Mouse (Mus musculus) kidney, postnatal 0 days (tissue): ENCODE data around the gene Birc7. TPM values are rescaled to one million over a fixed set of nuclear protein-coding genes. Genes with fewer than 3 reads are reported as not detected.

Experiments
- ATAC-seq: fragments of 200-750 bp; cut with Nextera tagmentation; replicated peaks from 2 replicates; pipeline ENCODE4 v1.8.0; 2017; ENCODE audit warnings: low read depth, moderate number of reproducible peaks, moderate TSS enrichment, moderate library complexity; ENCODE audit not compliant: low FRiP score
- DNase-seq: peaks from one replicate; pipeline ENCODE4 v3.0.0-alpha.2; 2016; ENCODE audit warnings: low spot score
- H3K27ac ChIP-seq: fragments of 300-500 bp; sonication (generic); 2 replicates; pipeline ENCODE4 v1.5.1; 2014; ENCODE audit warnings: mild to moderate bottlenecking
- H3K27me3 ChIP-seq: fragments of 300-500 bp; sonication (generic); 2 replicates; pipeline ENCODE4 v1.6.1; 2014; ENCODE audit warnings: low read length, mixed read lengths; ENCODE audit not compliant: insufficient read depth
- H3K36me3 ChIP-seq: fragments of 300-500 bp; sonication (generic); 2 replicates; pipeline ENCODE4 v1.6.1; 2014; ENCODE audit warnings: low read length, mixed read lengths; ENCODE audit not compliant: insufficient read depth
- H3K4me1 ChIP-seq: fragments of 300-500 bp; sonication (generic); replicated peaks from 2 replicates; pipeline ENCODE4 v1.6.1; 2014; ENCODE audit warnings: antibody characterized with exemption, low read length, mixed read lengths; ENCODE audit not compliant: insufficient read depth
- H3K4me2 ChIP-seq: fragments of 300-500 bp; sonication (generic); 2 replicates; pipeline ENCODE4 v1.6.1; 2014; ENCODE audit warnings: mild to moderate bottlenecking, low read length, moderate library complexity, mixed read lengths
- H3K4me3 ChIP-seq: fragments of 300-500 bp; sonication (generic); replicated peaks from 2 replicates; pipeline ENCODE4 v1.5.1; 2014; ENCODE audit warnings: low read depth, low read length
- H3K9ac ChIP-seq: fragments of 300-500 bp; sonication (generic); 2 replicates; pipeline ENCODE4 v1.6.1; 2014; ENCODE audit warnings: low read depth, low read length
- H3K9me3 ChIP-seq: fragments of 300-500 bp; sonication (generic); replicated peaks from 2 replicates; pipeline ENCODE4 v1.6.1; 2016; ENCODE audit warnings: low read length, inconsistent platforms, mixed read lengths
- CTCF ChIP-seq: IDR thresholded peaks from 2 replicates; pipeline ENCODE4 v1.5.1; 2016; ENCODE audit warnings: antibody characterized with exemption, low read depth, mild to moderate bottlenecking, moderate library complexity
- WGBS: fragments of 180-500 bp; shearing (Covaris S2); extraction: QIAGEN DNeasy Blood & Tissue Kit; methylation state at CpG from one replicate; pipeline ENCODE4 v1.1.7; 2014; 5-methylcytosine and 5-hydroxymethylcytosine counted together
- microRNA-seq: library from miRNA; unstranded; fragments of <30 nt; microRNA quantifications from one replicate; pipeline ENCODE4, GENCODE M21; 2016
- polyA plus RNA-seq: library from polyadenylated mRNA; unstranded; fragments of >200 nt; fragmentation: Nextera tagmentation; extraction: Ambion mirVana; gene quantifications from 2 replicates; pipeline ENCODE4 v1.2.1, GENCODE M21; 2015

Birc7 gene
- polyA plus RNA-seq, 1 experiment from 2014 or later: not detected

DNA sequence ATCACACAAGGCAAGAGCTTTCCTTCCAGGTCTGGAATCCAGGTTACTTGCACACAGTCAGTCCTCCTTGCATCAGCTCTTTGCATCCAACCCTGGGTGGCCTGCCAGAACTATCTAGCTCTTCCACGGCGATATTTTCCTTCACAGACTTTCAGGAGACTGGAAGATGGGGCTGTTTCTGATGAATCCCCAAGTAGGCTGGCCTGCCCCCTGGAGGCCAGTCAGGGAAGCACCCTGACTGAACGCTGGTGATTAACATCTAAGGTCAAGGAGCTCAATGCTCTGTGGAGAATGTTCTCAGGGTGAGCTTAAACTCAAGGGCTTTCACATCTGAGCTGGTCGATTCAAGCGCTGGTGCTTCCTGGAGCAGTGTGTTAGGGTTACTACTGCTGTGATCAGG lies 35.1 kb downstream of the Birc7 start:
- Histone ChIP-seq H3K9ac (no peak overlapping the region), H3K27me3 (no peaks in the 10 kb centered on the region), H3K4me2 (no peak overlapping the region), H3K9me3 (no peaks in the 10 kb centered on the region), H3K36me3 (no peaks in the 10 kb centered on the region), H3K4me3 (no peak overlapping the region), H3K27ac (no peak overlapping the region), H3K4me1 (peaks cover 16% of the 10 kb centered on the region)
- ATAC-seq (0 out of 2 replicates have a peak, but pooled peaks have one; percentile 26), DNase-seq (peak; percentile 81)
- TF ChIP-seq CTCF: peak; percentile 94
- WGBS: 3% methylated on average over 5 of the region's 5 CpGs

DNA sequence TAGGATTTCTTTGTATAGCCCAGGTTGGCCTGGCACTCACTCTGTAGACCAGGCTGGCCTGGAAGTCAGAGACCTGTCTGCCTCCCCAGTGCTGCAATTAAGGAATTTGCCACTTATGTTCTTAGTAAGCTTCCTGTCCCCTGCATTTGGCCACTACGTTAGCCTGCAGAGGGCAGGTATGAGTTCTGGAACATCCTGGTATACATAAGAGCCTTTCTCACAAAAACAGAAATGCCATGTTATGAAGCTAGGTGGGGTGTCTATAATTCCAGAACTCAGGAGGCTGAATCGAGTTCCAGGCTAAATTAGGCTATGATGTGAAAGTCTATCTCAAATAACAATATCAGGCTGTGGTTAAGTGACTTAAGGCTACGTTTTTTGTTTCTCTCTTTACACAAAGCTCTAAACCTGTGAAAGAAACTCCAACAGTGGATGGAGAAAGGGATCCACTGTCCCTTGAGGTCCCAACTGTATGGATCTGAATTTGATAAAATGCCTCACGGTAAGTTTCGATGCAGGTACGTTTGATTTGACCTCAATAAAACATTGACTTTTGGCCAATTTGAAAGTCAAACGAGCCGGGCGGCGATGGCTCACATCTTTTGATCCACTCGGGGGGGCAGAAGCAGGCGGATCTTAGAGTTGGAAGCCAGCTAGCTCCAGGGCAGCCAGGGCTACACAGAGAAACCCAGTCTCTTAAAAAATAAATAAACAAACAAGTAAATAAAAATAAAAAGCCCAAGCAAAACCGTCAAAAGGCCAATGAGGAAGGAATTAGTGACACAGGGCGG lies 37.5 kb downstream of the Birc7 start:
- no peak for ATAC-seq
- no peaks in the 10 kb centered on the region for H3K9me3 ChIP-seq
- 6% methylated on average over 14 of the region's 14 CpGs for WGBS
- no peaks in the 10 kb centered on the region for H3K27me3 ChIP-seq
- peak overlapping the region; percentile 93 for H3K27ac ChIP-seq
- TF ChIP-seq CTCF: peak; percentile 67
- H3K9ac ChIP-seq: peak overlapping the region; percentile 85
- peak overlapping the region; percentile 76 for H3K4me3 ChIP-seq
- peak; percentile 72 for DNase-seq
- peaks cover 9% of the 10 kb centered on the region; the same call in 1 of the 2 replicates for H3K36me3 ChIP-seq
- H3K4me2 ChIP-seq: peak overlapping the region; percentile 67
- H3K4me1 ChIP-seq: peaks cover 16% of the 10 kb centered on the region

DNA sequence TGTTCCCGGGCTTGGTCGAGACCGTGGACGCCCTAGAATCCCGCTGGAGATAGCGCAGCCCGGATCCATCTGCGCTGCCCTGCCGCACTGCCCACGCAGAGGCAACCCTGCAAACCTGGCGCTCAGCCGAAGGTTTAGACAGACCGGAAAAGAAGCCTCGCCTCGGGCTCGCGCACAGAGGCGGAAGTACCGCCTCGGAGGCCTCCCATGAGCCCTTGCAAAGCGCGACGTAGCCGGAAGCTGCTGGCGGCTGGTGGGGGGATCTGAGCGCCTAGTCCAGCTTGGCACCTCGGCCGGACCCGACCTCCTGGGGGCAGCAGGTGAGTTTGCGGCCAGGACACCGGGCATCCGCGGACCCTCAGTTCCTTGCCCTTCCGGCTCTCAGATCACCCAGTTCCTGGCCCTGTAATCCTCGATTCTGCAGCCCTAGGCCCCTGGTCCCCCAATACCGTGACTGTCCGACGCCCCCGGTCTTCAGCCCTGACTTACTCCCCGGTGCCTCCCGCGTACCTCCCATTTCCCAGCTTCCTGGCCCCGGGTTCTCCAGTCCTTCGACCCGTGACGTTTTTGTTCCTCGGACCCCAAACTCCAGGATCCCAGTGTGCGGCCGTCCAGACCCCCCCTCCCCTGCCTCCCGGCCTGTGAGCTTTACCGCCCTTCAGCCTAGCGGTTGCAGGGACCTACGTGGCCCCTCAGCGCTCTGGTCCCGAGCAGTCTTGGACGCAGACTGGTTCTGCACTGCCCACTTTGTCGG lies 38.4 kb downstream of the Birc7 start, which contains the start of gene Arfgap1:
Gene Arfgap1, plus strand, starts transcription at position 216 of the 754 bp plus-strand sequence.
- TF ChIP-seq CTCF: no peak; the same call in none of the 2 replicates
- DNase-seq (peak; percentile 95), ATAC-seq (peak; percentile 91)
- Histone ChIP-seq H3K9me3 (no peaks in the 10 kb centered on the region), H3K4me2 (peak within 1 kb of the TSS; percentile 67), H3K27ac (peak within 1 kb of the TSS; percentile 93), H3K36me3 (peaks cover 17% of the 10 kb centered on the region), H3K27me3 (no peaks in the 10 kb centered on the region), H3K9ac (peak within 1 kb of the TSS; percentile 85), H3K4me1 (peaks cover 16% of the 10 kb centered on the region), H3K4me3 (peak within 1 kb of the TSS; percentile 76)
- WGBS: under 1% methylated on average over 57 of the region's 57 CpGs

DNA sequence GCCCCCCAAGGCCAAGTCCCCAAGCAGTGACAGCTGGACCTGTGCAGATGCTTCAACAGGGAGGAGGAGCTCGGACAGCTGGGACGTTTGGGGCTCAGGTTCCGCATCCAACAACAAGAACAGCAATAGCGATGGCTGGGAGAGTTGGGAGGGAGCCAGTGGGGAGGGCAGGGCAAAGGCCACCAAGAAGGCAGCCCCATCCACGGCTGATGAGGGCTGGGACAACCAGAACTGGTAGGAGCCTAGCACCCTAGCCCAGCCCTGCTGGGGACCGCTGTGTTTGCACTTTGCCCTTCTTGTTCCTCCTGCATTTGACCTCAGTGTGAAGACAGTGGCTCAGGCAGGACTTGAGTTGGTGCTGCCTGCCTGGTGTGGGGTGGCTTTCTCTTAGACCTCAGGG lies 52.3 kb downstream of the Birc7 start:
- peaks cover 59% of the 10 kb centered on the region for H3K36me3 ChIP-seq
- no peaks in the 10 kb centered on the region for H3K4me1 ChIP-seq
- no peak for TF ChIP-seq CTCF
- ATAC-seq (no peak), DNase-seq (no peak)
- H3K4me3 ChIP-seq: no peak overlapping the region
- no peak overlapping the region for H3K4me2 ChIP-seq
- no peak overlapping the region for H3K27ac ChIP-seq
- H3K9me3 ChIP-seq: no peaks in the 10 kb centered on the region
- H3K27me3 ChIP-seq: no peaks in the 10 kb centered on the region
- 50% methylated on average over 6 of the region's 6 CpGs for WGBS
- H3K9ac ChIP-seq: no peak overlapping the region

Small RNA genes lying within 50 kb of the gene (microRNA-seq; reads per million reads assigned to microRNA genes)
- gene Mir124a-3: not detected

Other genes starting within 250 kb of the Birc7 start
- gene Dido1, start 219.0 kb upstream of the Birc7 start, polyA plus RNA-seq: 17.7 and 18.0 TPM in 2 replicates
- gene Gid8, start 218.9 kb upstream of the Birc7 start, polyA plus RNA-seq: 48.1 and 51.0 TPM in 2 replicates
- gene Slc17a9, start 203.8 kb upstream of the Birc7 start, polyA plus RNA-seq: 0.55 and 0.61 TPM in 2 replicates
- gene Bhlhe23, start 152.1 kb upstream of the Birc7 start, polyA plus RNA-seq: not detected in 2 replicates
- gene Ythdf1, start 8.1 kb upstream of the Birc7 start, polyA plus RNA-seq: 50.0 and 55.5 TPM in 2 replicates
- gene Nkain4, start 25.7 kb downstream of the Birc7 start, polyA plus RNA-seq: 24.1 and 26.6 TPM in 2 replicates
- 55.7 and 65.9 TPM in 2 replicates for gene Arfgap1, start 38.2 kb downstream of the Birc7 start, polyA plus RNA-seq
- gene Col20a1, start 57.5 kb downstream of the Birc7 start, polyA plus RNA-seq: 0.34 and 0.41 TPM in 2 replicates
- gene Chrna4, start 114.5 kb downstream of the Birc7 start, polyA plus RNA-seq: 2.6 and 3.5 TPM in 2 replicates
- 0.17 TPM in 1 of 2 replicates, not detected in the other for gene Kcnq2, start 206.3 kb downstream of the Birc7 start, polyA plus RNA-seq
- gene Eef1a2, start 228.0 kb downstream of the Birc7 start, polyA plus RNA-seq: 0.05 TPM in 1 of 2 replicates, not detected in the other